Mouse (Mus musculus): ENCODE measurements at regions not wholly inside any gene's neighbourhood (a gene's known extent, or its start where the extent isn't known, plus 50 kb on each side); places are given as distances from the start of the nearest gene placed in this dataset.

DNA sequence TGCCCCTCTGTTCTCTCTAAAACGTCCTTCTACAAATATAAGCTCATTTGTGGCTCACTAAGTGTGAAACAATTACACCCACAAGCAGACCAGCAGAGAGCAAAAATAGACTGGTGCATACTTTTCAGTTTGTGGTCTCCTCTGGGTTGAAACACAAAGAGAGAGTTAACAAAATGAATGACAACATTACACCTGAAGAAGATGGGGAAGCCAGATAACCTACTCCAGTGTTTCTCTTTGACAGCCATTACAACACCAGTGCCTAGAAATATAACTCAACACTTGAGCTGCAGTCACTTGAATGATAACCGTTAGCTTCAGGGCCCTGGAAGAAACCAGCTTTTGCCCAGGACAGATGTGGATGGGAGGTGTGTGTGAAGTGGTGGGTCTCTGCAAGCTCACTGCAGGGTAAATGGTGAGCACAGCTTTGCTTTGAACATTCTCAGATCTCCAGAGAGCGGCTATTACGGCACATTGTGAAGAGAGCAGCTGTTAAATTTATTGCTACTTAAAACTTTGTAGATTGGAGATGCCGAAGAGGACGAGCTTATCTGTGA, 316.5 kb upstream of the 4930412O13Rik start:
- Histone ChIP-seq H3K9ac (replicated peaks) (no peak overlapping the region), H3K27ac (replicated peaks) (no peak overlapping the region), H3K4me3 (no peak overlapping the region), H3K9me3 (no peaks in the 10 kb centered on the region), H3K36me3 (no peaks in the 10 kb centered on the region), H3K27me3 (no peaks in the 10 kb centered on the region), H3K4me2 (replicated peaks) (no peak overlapping the region), H3K4me1 (no peaks in the 10 kb centered on the region)
- no peak for ATAC-seq (ENCODE audit: low FRiP score, low read depth)
- 75% methylated on average over 6 of the region's 6 CpGs for WGBS

DNA sequence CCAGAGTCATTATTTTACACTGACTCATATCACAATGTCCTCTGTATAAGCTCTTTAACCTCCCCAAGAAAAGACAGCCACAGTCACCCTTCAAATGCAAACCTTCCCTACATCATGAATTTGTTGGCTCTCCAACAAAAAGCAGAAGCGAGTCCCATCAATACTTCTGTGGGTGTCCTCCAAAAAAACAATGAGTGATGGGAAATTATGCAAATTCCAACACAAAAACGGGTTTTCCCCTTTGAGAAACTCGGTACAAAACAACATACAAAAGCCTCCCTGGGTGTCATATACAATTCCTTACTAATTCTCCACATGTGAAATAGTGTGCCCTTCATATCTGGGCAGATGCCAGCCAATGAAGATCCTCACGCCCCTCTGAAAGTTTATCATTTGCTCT, 311.8 kb upstream of the 4930412O13Rik start:
- 76% methylated on average over 4 of the region's 4 CpGs for WGBS
- no peak overlapping the region for H3K4me3 ChIP-seq
- no peaks in the 10 kb centered on the region for H3K4me1 ChIP-seq
- ATAC-seq (ENCODE audit: low FRiP score, low read depth), result no peak
- H3K27ac ChIP-seq (replicated peaks), result no peak overlapping the region
- H3K36me3 ChIP-seq, result no peaks in the 10 kb centered on the region
- H3K9ac ChIP-seq (replicated peaks), result no peak overlapping the region
- no peak overlapping the region for H3K4me2 ChIP-seq (replicated peaks)
- H3K9me3 ChIP-seq, result no peaks in the 10 kb centered on the region
- no peaks in the 10 kb centered on the region for H3K27me3 ChIP-seq

DNA sequence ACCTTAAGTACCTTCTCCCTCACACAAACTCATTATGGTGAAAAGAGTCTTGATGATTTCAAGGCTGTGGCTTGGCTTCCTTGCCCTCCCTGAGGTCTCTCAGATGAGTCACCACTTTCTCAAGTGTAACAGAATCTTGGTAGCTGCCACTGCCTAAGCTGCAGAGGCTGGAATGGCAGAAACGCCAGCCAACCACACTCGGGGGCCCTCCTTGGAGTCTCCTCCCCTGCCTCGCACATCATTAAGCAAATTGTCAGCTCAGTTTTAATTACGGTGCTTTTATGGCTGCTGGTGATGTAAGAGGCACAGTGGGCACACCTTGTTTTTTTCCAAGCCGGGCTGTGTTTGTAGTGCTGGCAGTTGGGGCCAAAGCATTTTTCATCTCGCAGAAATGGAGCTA, 306.9 kb upstream of the 4930412O13Rik start:
- peak; percentile 52; the same call in 1 of the 2 replicates for ATAC-seq (ENCODE audit: low FRiP score, low read depth)
- no peak overlapping the region for H3K27ac ChIP-seq (replicated peaks)

GRCm38 (mm10) chr2:9574651-9575050, 306.4 kb upstream of the 4930412O13Rik start:
- H3K27me3 ChIP-seq, result no peaks in the 10 kb centered on the region
- H3K4me2 ChIP-seq (replicated peaks), result no peak overlapping the region
- H3K9ac ChIP-seq (replicated peaks), result no peak overlapping the region
- no peak overlapping the region for H3K4me3 ChIP-seq
- peak; percentile 27; the same call in 1 of the 2 replicates for ATAC-seq (ENCODE audit: low FRiP score, low read depth)
- no peaks in the 10 kb centered on the region for H3K4me1 ChIP-seq
- H3K36me3 ChIP-seq, result no peaks in the 10 kb centered on the region
- 94% methylated on average over 5 of the region's 5 CpGs for whole genome bisulfite sequencing
- H3K27ac ChIP-seq (replicated peaks), result no peak overlapping the region
- no peaks in the 10 kb centered on the region for H3K9me3 ChIP-seq

More for the DNA sequence above, 306.9 kb upstream of the 4930412O13Rik start:
- no peak overlapping the region for H3K4me3 ChIP-seq
- no peaks in the 10 kb centered on the region for H3K4me1 ChIP-seq
- H3K9me3 ChIP-seq, result no peaks in the 10 kb centered on the region
- no peak overlapping the region for H3K4me2 ChIP-seq (replicated peaks)
- no peaks in the 10 kb centered on the region for H3K27me3 ChIP-seq
- no peak overlapping the region for H3K9ac ChIP-seq (replicated peaks)
- H3K36me3 ChIP-seq, result no peaks in the 10 kb centered on the region
- 78% methylated on average over 6 of the region's 6 CpGs for WGBS

DNA sequence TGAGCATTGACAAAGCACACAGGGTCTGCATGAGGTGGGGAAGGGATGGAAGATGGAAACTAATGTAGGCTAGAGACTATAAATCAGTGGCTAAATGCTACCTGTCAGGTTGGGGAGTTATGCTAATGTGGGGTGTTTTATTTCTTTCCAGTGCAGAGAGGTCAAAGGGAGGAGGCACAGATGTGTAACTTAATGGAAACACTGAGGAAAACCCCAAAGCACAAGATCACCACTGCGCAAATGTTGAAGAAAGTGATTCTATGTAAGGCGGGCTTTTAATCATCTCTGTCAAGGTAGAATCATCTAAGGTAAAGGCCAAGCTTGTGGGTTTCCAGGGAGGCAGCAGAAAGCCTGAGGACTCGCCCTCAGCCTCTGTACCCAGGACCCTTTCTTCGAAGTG, 303.2 kb upstream of the 4930412O13Rik start:
- Histone ChIP-seq H3K4me1 (no peaks in the 10 kb centered on the region), H3K27ac (replicated peaks) (no peak overlapping the region), H3K9ac (replicated peaks) (no peak overlapping the region), H3K4me2 (replicated peaks) (no peak overlapping the region), H3K27me3 (no peaks in the 10 kb centered on the region), H3K4me3 (no peak overlapping the region), H3K36me3 (no peaks in the 10 kb centered on the region), H3K9me3 (no peaks in the 10 kb centered on the region)
- WGBS, result 92% methylated on average over 4 of the region's 4 CpGs
- ATAC-seq (ENCODE audit: low FRiP score, low read depth), result no peak

- Histone ChIP-seq H3K4me1 (no peaks in the 10 kb centered on the region), H3K36me3 (no peaks in the 10 kb centered on the region), H3K4me3 (no peak overlapping the region), H3K27me3 (no peaks in the 10 kb centered on the region), H3K27ac (replicated peaks) (no peak overlapping the region), H3K9ac (replicated peaks) (no peak overlapping the region), H3K4me2 (replicated peaks) (no peak overlapping the region), H3K9me3 (no peaks in the 10 kb centered on the region)
- no peak for ATAC-seq (ENCODE audit: low FRiP score, low read depth)
- WGBS, result 90% methylated on average over 3 of the region's 3 CpGs
These were observed 293.7 kb upstream of the 4930412O13Rik start for GRCm38 (mm10) chr2:9587389-9587788.

- no peak overlapping the region for H3K4me3 ChIP-seq
- H3K4me2 ChIP-seq (replicated peaks), result no peak overlapping the region
- no peak overlapping the region for H3K27ac ChIP-seq (replicated peaks)
- H3K4me1 ChIP-seq, result no peaks in the 10 kb centered on the region
- H3K9me3 ChIP-seq, result no peaks in the 10 kb centered on the region
- H3K36me3 ChIP-seq, result no peaks in the 10 kb centered on the region
- ATAC-seq (ENCODE audit: low FRiP score, low read depth), result no peak
- no peak overlapping the region for H3K9ac ChIP-seq (replicated peaks)
- no peaks in the 10 kb centered on the region for H3K27me3 ChIP-seq
These were observed 291.9 kb upstream of the 4930412O13Rik start for GRCm38 (mm10) chr2:9589200-9589599.

DNA sequence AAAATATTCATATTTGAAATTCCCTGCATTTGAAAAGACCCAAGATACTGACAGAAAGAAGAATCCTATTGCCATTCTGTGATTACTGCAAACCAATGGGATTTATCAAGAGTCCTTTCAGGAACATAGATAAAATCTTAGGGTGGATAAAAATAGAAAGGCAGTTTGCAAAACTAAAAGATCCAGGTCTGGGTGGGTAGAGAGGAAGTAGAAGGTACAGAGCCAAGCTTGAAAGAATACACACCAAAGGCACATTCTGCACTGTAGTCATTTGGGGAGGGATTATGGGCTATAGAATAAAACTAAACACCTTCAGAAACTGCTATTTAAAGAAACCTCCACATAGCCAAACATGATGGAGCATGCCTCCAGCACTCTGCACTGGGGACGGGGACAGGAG, 288.5 kb upstream of the 4930412O13Rik start:
- H3K4me3 ChIP-seq, result no peak overlapping the region
- no peak for ATAC-seq (ENCODE audit: low FRiP score, low read depth)
- H3K36me3 ChIP-seq, result no peaks in the 10 kb centered on the region
- no peak overlapping the region for H3K4me2 ChIP-seq (replicated peaks)
- H3K27ac ChIP-seq (replicated peaks), result no peak overlapping the region
- H3K9ac ChIP-seq (replicated peaks), result no peak overlapping the region
- H3K27me3 ChIP-seq, result no peaks in the 10 kb centered on the region
- no peaks in the 10 kb centered on the region for H3K4me1 ChIP-seq
- no peaks in the 10 kb centered on the region for H3K9me3 ChIP-seq
- 80% methylated on average over 1 of the region's 1 CpGs for WGBS

- Histone ChIP-seq H3K9me3 (no peaks in the 10 kb centered on the region), H3K27me3 (no peaks in the 10 kb centered on the region), H3K9ac (replicated peaks) (no peak overlapping the region), H3K4me1 (no peaks in the 10 kb centered on the region), H3K36me3 (no peaks in the 10 kb centered on the region), H3K27ac (replicated peaks) (no peak overlapping the region), H3K4me2 (replicated peaks) (no peak overlapping the region), H3K4me3 (no peak overlapping the region)
- 42% methylated on average over 10 of the region's 10 CpGs for WGBS
- no peak for ATAC-seq (ENCODE audit: low FRiP score, low read depth)
These were observed 287.1 kb upstream of the 4930412O13Rik start for GRCm38 (mm10) chr2:9593931-9594330.

GRCm38 (mm10) chr2:9595236-9595850, 285.7 kb upstream of the 4930412O13Rik start:
- Histone ChIP-seq H3K27me3 (no peaks in the 10 kb centered on the region), H3K9me3 (no peaks in the 10 kb centered on the region), H3K4me1 (no peaks in the 10 kb centered on the region), H3K36me3 (no peaks in the 10 kb centered on the region), H3K9ac (replicated peaks) (no peak overlapping the region), H3K27ac (replicated peaks) (no peak overlapping the region), H3K4me3 (no peak overlapping the region), H3K4me2 (replicated peaks) (no peak overlapping the region)
- WGBS, result 71% methylated on average over 8 of the region's 8 CpGs
- no peak for ATAC-seq (ENCODE audit: low FRiP score, low read depth)

DNA sequence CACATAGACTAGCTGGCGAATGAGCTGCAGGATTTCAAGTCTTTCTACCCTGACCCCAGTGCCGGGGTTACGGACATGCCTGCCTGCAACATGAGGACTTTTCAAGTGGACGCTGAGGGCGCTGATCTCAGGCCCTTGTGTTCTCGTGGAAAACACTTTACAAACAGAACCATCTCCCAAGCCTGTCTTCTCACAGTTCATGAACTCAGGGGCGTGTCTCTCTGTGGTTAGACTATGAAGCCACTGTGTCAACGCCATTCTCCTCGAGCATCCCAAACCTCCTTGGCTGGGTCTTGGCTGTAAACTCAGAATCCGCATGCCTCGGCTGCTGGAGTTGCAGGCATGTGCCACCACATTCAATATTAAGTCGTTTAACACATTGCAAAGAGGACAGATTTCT, 284.9 kb upstream of the 4930412O13Rik start:
- Histone ChIP-seq H3K27ac (replicated peaks) (no peak overlapping the region), H3K4me1 (no peaks in the 10 kb centered on the region), H3K9me3 (no peaks in the 10 kb centered on the region), H3K27me3 (no peaks in the 10 kb centered on the region), H3K4me3 (no peak overlapping the region), H3K36me3 (no peaks in the 10 kb centered on the region), H3K4me2 (replicated peaks) (no peak overlapping the region), H3K9ac (replicated peaks) (no peak overlapping the region)
- ATAC-seq (ENCODE audit: low FRiP score, low read depth), result no peak
- WGBS, result 82% methylated on average over 12 of the region's 12 CpGs

GRCm38 (mm10) chr2:9604984-9605383, 276.1 kb upstream of the 4930412O13Rik start:
- Histone ChIP-seq H3K27me3 (0 out of 2 replicates have a peak, but pooled peaks cover 3% of the 10 kb centered on the region), H3K4me3 (no peak overlapping the region), H3K4me1 (peaks cover 4% of the 10 kb centered on the region; the same call in 1 of the 2 replicates), H3K27ac (replicated peaks) (no peak overlapping the region), H3K4me2 (replicated peaks) (no peak overlapping the region), H3K9me3 (no peaks in the 10 kb centered on the region), H3K36me3 (no peaks in the 10 kb centered on the region), H3K9ac (replicated peaks) (no peak overlapping the region)
- no peak for ATAC-seq (ENCODE audit: low FRiP score, low read depth)
- WGBS, result 65% methylated on average over 6 of the region's 6 CpGs

DNA sequence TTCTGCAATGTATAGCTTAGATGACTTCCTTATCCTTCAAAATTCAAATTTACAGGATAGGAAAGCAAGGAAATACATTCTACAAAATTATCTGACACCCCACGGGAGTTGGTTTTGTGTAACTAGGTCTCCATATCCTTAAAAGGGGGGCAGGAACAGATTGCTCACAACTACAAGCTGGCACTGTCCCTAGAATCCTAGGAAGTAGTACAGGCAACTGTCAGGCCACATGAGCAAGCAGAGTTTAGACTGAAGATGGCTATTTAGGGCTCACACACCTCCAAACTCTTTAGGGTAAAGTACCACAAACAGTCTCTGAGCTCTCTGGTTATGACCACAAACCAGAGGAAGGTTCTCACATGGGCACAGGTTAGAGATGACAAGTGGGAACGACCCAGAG, 273.5 kb upstream of the 4930412O13Rik start:
- WGBS, result 85% methylated on average over 2 of the region's 2 CpGs
- Histone ChIP-seq H3K27me3 (0 out of 2 replicates have a peak, but pooled peaks cover 3% of the 10 kb centered on the region), H3K9ac (replicated peaks) (no peak overlapping the region), H3K9me3 (no peaks in the 10 kb centered on the region), H3K36me3 (no peaks in the 10 kb centered on the region), H3K4me2 (replicated peaks) (no peak overlapping the region), H3K27ac (replicated peaks) (no peak overlapping the region), H3K4me3 (no peak overlapping the region), H3K4me1 (peaks cover 4% of the 10 kb centered on the region; the same call in 1 of the 2 replicates)
- no peak for ATAC-seq (ENCODE audit: low FRiP score, low read depth)

All from midbrain, embryonic 12.5 days (tissue).